Mouse (Mus musculus) C2C12 (cell line): ENCODE data around the gene Frmd4b.

Source experiments
- CTCF ChIP-seq: IDR thresholded peaks from one replicate; pipeline ENCODE4 v1.5.1; 2011; ENCODE audit not compliant: control insufficient read depth, insufficient read depth, insufficient read length
- MYOD1 ChIP-seq: IDR thresholded peaks from one replicate; pipeline ENCODE4 v1.6.1; 2011; ENCODE audit warnings: low read depth; ENCODE audit not compliant: control insufficient read depth, insufficient read length

- TF ChIP-seq CTCF (no peak), MYOD1 (no peak)
These were observed 333.7 kb downstream of the Frmd4b start for GRCm38 (mm10) chr6:97283676-97284075.
